Mouse (Mus musculus) brain, embryonic 14.5 days (tissue): Measurements from ENCODE around the gene Ago3.

Experiments
- CTCF ChIP-seq: fragments of 200-500 bp; IDR thresholded peaks from 2 replicates; pipeline ENCODE4 v1.5.1; 2012; ENCODE audit warnings: inconsistent platforms, mild to moderate bottlenecking, moderate library complexity, borderline replicate concordance; ENCODE audit not compliant: insufficient read depth, insufficient read length; ENCODE audit errors: extremely low read depth
- POLR2A ChIP-seq: fragments of 200-500 bp; IDR thresholded peaks from 2 replicates; pipeline ENCODE4 v1.6.1; 2012; ENCODE audit warnings: mild to moderate bottlenecking, inconsistent platforms, borderline replicate concordance; ENCODE audit not compliant: poor library complexity, insufficient read depth, insufficient read length, severe bottlenecking; ENCODE audit errors: extremely low read depth

GRCm38 (mm10) chr4:126468925-126469324 is 39.6 kb upstream of the Ago3 start:
- TF ChIP-seq CTCF: no peak
- TF ChIP-seq POLR2A: no peak
